Mouse (Mus musculus): ENCODE measurements at regions not wholly inside any gene's neighbourhood (a gene's known extent, or its start where the extent isn't known, plus 50 kb on each side); places are given as distances from the start of the nearest gene placed in this dataset.

GRCm38 (mm10) chr17:64961887-64962286 lies 126.0 kb upstream of the 4930583I09Rik start:
- H3K9me3 ChIP-seq (ENCODE audit: low read length), result no peaks in the 10 kb centered on the region
- no peak overlapping the region for H3K4me3 ChIP-seq (ENCODE audit: low read depth, low read length)
- ATAC-seq (ENCODE audit: low FRiP score) (no peak), DNase-seq (ENCODE audit: low spot score) (no peak)
- no peak for TF ChIP-seq CTCF (IDR thresholded peaks at IDR 0.05)
- H3K9ac ChIP-seq (replicated peaks; ENCODE audit: low read length, poor library complexity, severe bottlenecking), result no peak overlapping the region
- no peaks in the 10 kb centered on the region for H3K4me1 ChIP-seq (ENCODE audit: insufficient read depth, low read length)
- 91% methylated on average over 2 of the region's 2 CpGs for WGBS
- no peaks in the 10 kb centered on the region for H3K36me3 ChIP-seq (ENCODE audit: insufficient read depth, low read length)
- no peak overlapping the region for H3K27ac ChIP-seq (ENCODE audit: low read depth, low read length)
- no peak overlapping the region for H3K4me2 ChIP-seq (ENCODE audit: low read depth, low read length, poor library complexity, severe bottlenecking)
- H3K27me3 ChIP-seq (ENCODE audit: insufficient read depth, low read length), result no peaks in the 10 kb centered on the region

- no peak for TF ChIP-seq CTCF (IDR thresholded peaks at IDR 0.05)
- WGBS, result 66% methylated on average over 9 of the region's 9 CpGs
These were observed 121.6 kb upstream of the 4930583I09Rik start for GRCm38 (mm10) chr17:64957495-64957894.

GRCm38 (mm10) chr17:64956506-64956905 lies 120.6 kb upstream of the 4930583I09Rik start:
- no peak overlapping the region for H3K9ac ChIP-seq (replicated peaks; ENCODE audit: low read length, poor library complexity, severe bottlenecking)
- H3K27ac ChIP-seq (ENCODE audit: low read depth, low read length), result no peak overlapping the region
- DNase-seq (ENCODE audit: low spot score) (no peak), ATAC-seq (ENCODE audit: low FRiP score) (no peak)
- no peak for TF ChIP-seq CTCF (IDR thresholded peaks at IDR 0.05)
- H3K4me2 ChIP-seq (ENCODE audit: low read depth, low read length, poor library complexity, severe bottlenecking), result no peak overlapping the region
- H3K36me3 ChIP-seq (ENCODE audit: insufficient read depth, low read length), result no peaks in the 10 kb centered on the region
- H3K27me3 ChIP-seq (ENCODE audit: insufficient read depth, low read length), result no peaks in the 10 kb centered on the region
- no peaks in the 10 kb centered on the region for H3K4me1 ChIP-seq (ENCODE audit: insufficient read depth, low read length)
- no peak overlapping the region for H3K4me3 ChIP-seq (ENCODE audit: low read depth, low read length)
- no peaks in the 10 kb centered on the region for H3K9me3 ChIP-seq (ENCODE audit: low read length)
- 71% methylated on average over 7 of the region's 7 CpGs for WGBS

More at GRCm38 (mm10) chr17:64957495-64957894, 121.6 kb upstream of the 4930583I09Rik start:
- Histone ChIP-seq H3K4me3 (ENCODE audit: low read depth, low read length) (no peak overlapping the region), H3K4me2 (ENCODE audit: low read depth, low read length, poor library complexity, severe bottlenecking) (no peak overlapping the region), H3K36me3 (ENCODE audit: insufficient read depth, low read length) (no peaks in the 10 kb centered on the region), H3K27me3 (ENCODE audit: insufficient read depth, low read length) (no peaks in the 10 kb centered on the region), H3K27ac (ENCODE audit: low read depth, low read length) (no peak overlapping the region), H3K9me3 (ENCODE audit: low read length) (no peaks in the 10 kb centered on the region), H3K9ac (replicated peaks; ENCODE audit: low read length, poor library complexity, severe bottlenecking) (no peak overlapping the region), H3K4me1 (ENCODE audit: insufficient read depth, low read length) (no peaks in the 10 kb centered on the region)
- ATAC-seq (ENCODE audit: low FRiP score) (no peak), DNase-seq (ENCODE audit: low spot score) (no peak)

- peak; percentile 63 for DNase-seq (ENCODE audit: low spot score)
- no peak for ATAC-seq (ENCODE audit: low FRiP score)
- H3K9ac ChIP-seq (replicated peaks; ENCODE audit: low read length, poor library complexity, severe bottlenecking), result no peak overlapping the region
- WGBS, result 90% methylated on average over 7 of the region's 7 CpGs
- no peak for TF ChIP-seq CTCF (IDR thresholded peaks at IDR 0.05)
- no peak overlapping the region for H3K4me3 ChIP-seq (ENCODE audit: low read depth, low read length)
- H3K27ac ChIP-seq (ENCODE audit: low read depth, low read length), result no peak overlapping the region
- no peaks in the 10 kb centered on the region for H3K36me3 ChIP-seq (ENCODE audit: insufficient read depth, low read length)
- no peaks in the 10 kb centered on the region for H3K9me3 ChIP-seq (ENCODE audit: low read length)
- H3K4me2 ChIP-seq (ENCODE audit: low read depth, low read length, poor library complexity, severe bottlenecking), result no peak overlapping the region
- H3K4me1 ChIP-seq (ENCODE audit: insufficient read depth, low read length), result no peaks in the 10 kb centered on the region
- H3K27me3 ChIP-seq (ENCODE audit: insufficient read depth, low read length), result no peaks in the 10 kb centered on the region
These were observed 117.4 kb upstream of the 4930583I09Rik start for GRCm38 (mm10) chr17:64953275-64953674.

GRCm38 (mm10) chr17:64951625-64951940 lies 115.7 kb upstream of the 4930583I09Rik start:
- Histone ChIP-seq H3K4me3 (ENCODE audit: low read depth, low read length) (no peak overlapping the region), H3K36me3 (ENCODE audit: insufficient read depth, low read length) (no peaks in the 10 kb centered on the region), H3K27me3 (ENCODE audit: insufficient read depth, low read length) (no peaks in the 10 kb centered on the region), H3K27ac (ENCODE audit: low read depth, low read length) (no peak overlapping the region), H3K4me1 (ENCODE audit: insufficient read depth, low read length) (no peaks in the 10 kb centered on the region), H3K9ac (replicated peaks; ENCODE audit: low read length, poor library complexity, severe bottlenecking) (no peak overlapping the region), H3K4me2 (ENCODE audit: low read depth, low read length, poor library complexity, severe bottlenecking) (no peak overlapping the region), H3K9me3 (ENCODE audit: low read length) (no peaks in the 10 kb centered on the region)
- ATAC-seq (ENCODE audit: low FRiP score), result no peak
- no peak for TF ChIP-seq CTCF (IDR thresholded peaks at IDR 0.05)
- DNase-seq (ENCODE audit: low spot score), result no peak
- 57% methylated on average over 1 of the region's 1 CpGs for WGBS

GRCm38 (mm10) chr17:64950802-64951624 lies 115.1 kb upstream of the 4930583I09Rik start:
- no peak for TF ChIP-seq CTCF (IDR thresholded peaks at IDR 0.05)
- Histone ChIP-seq H3K27ac (ENCODE audit: low read depth, low read length) (no peak overlapping the region), H3K9ac (replicated peaks; ENCODE audit: low read length, poor library complexity, severe bottlenecking) (no peak overlapping the region), H3K9me3 (ENCODE audit: low read length) (no peaks in the 10 kb centered on the region), H3K27me3 (ENCODE audit: insufficient read depth, low read length) (no peaks in the 10 kb centered on the region), H3K4me1 (ENCODE audit: insufficient read depth, low read length) (no peaks in the 10 kb centered on the region), H3K4me3 (ENCODE audit: low read depth, low read length) (no peak overlapping the region), H3K36me3 (ENCODE audit: insufficient read depth, low read length) (no peaks in the 10 kb centered on the region), H3K4me2 (ENCODE audit: low read depth, low read length, poor library complexity, severe bottlenecking) (no peak overlapping the region)
- DNase-seq (ENCODE audit: low spot score) (no peak), ATAC-seq (ENCODE audit: low FRiP score) (no peak)
- 67% methylated on average over 6 of the region's 6 CpGs for WGBS
